Mouse (Mus musculus) ES-Bruce4 (cell line): ENCODE measurements at regions not wholly inside any gene's neighbourhood (a gene's known extent, or its start where the extent isn't known, plus 50 kb on each side); places are given as distances from the start of the nearest gene placed in this dataset.

Experiments
- CTCF ChIP-seq: IDR thresholded peaks from one replicate; pipeline ENCODE4 v1.8.1; 2011; ENCODE audit warnings: low read depth, low read length
- EP300 ChIP-seq: IDR thresholded peaks from 2 replicates; pipeline ENCODE4 v1.6.1; 2011; ENCODE audit warnings: low read depth, low read length; ENCODE audit not compliant: insufficient read depth
- POLR2A ChIP-seq: IDR thresholded peaks from one replicate; pipeline ENCODE4 v1.8.1; 2011; ENCODE audit warnings: low read length; ENCODE audit not compliant: insufficient read depth

DNA sequence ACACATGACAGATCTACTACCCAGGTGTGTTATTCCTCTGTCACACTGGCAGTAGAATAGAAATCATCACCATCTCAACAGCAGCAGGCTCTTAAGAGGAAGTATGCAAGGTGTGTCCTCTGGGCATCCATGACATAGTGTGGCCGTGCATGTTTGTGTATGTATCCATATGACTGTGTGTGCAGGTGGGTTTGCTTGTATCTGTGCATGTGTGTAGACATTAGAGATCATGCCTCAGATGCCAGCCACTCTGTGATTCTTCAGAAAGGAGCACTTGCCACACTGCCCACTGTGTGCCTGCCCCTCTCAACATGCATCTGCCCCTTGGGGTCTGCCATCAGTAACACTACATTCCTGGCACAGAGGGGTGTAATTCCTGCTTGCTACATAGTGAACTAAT is 280.6 kb downstream of the Pmp22 start:
- no peak for TF ChIP-seq CTCF
- TF ChIP-seq POLR2A = no peak
- TF ChIP-seq EP300 = no peak
